Mouse (Mus musculus) small intestine, adult 2 months (tissue): Measurements from ENCODE around the gene Fgf18.

Source experiments
- CTCF ChIP-seq: fragments of 200-500 bp; IDR thresholded peaks from 2 replicates; pipeline ENCODE4 v1.5.1; 2012; ENCODE audit warnings: low read depth, mild to moderate bottlenecking, control low read depth, inconsistent platforms, low read length, moderate library complexity, mixed read lengths; ENCODE audit not compliant: insufficient replicate concordance, insufficient read length; ENCODE audit errors: extremely low read depth
- POLR2A ChIP-seq: fragments of 200-500 bp; IDR thresholded peaks from 2 replicates; pipeline ENCODE4 v1.6.1; 2012; ENCODE audit warnings: low read depth, mild to moderate bottlenecking, control low read depth, inconsistent platforms, low read length, moderate library complexity

GRCm38 (mm10) chr11:33122575-33123268, 24.5 kb downstream of the Fgf18 start:
- TF ChIP-seq CTCF (no peak), POLR2A (no peak)
